Mouse (Mus musculus) lung, embryonic 15.5 days (tissue): Measurements from ENCODE around the gene Gpr182. TPM values are rescaled to one million over a fixed set of nuclear protein-coding genes. Genes with fewer than 3 reads are reported as not detected.
A peak's percentile ranks its signal among the peaks of the same experiment; 100 is the strongest.

Experiments used
- ATAC-seq: fragments of 200-750 bp; cut with Nextera tagmentation; 2 replicates; pipeline ENCODE4 v1.8.0; 2017; ENCODE audit warnings: moderate number of reproducible peaks, borderline replicate concordance; ENCODE audit not compliant: low FRiP score, low TSS enrichment; ENCODE audit errors: extremely low read depth
- H3K27ac ChIP-seq: fragments of 300-500 bp; sonication (generic); 2 replicates; pipeline ENCODE4 v1.5.1; 2015; ENCODE audit warnings: moderate library complexity, mild to moderate bottlenecking, inconsistent platforms
- H3K27me3 ChIP-seq: fragments of 300-500 bp; sonication (generic); 2 replicates; pipeline ENCODE4 v1.6.1; 2015; ENCODE audit warnings: inconsistent platforms
- H3K36me3 ChIP-seq: fragments of 300-500 bp; sonication (generic); 2 replicates; pipeline ENCODE4 v1.6.1; 2015; ENCODE audit warnings: inconsistent platforms
- H3K4me1 ChIP-seq: fragments of 300-500 bp; sonication (generic); 2 replicates; pipeline ENCODE4 v1.6.1; 2015; ENCODE audit warnings: inconsistent platforms
- H3K4me2 ChIP-seq: fragments of 300-500 bp; sonication (generic); 2 replicates; pipeline ENCODE4 v1.6.1; 2015; ENCODE audit warnings: inconsistent platforms, mild to moderate bottlenecking, moderate library complexity
- H3K4me3 ChIP-seq: fragments of 300-500 bp; sonication (generic); 2 replicates; pipeline ENCODE4 v1.5.1; 2015; ENCODE audit warnings: mild to moderate bottlenecking, inconsistent platforms
- H3K9ac ChIP-seq: fragments of 300-500 bp; sonication (generic); 2 replicates; pipeline ENCODE4 v1.6.1; 2015; ENCODE audit warnings: inconsistent platforms
- H3K9me3 ChIP-seq: fragments of 300-500 bp; sonication (generic); 2 replicates; pipeline ENCODE4 v1.6.1; 2016; ENCODE audit warnings: inconsistent platforms
- WGBS: fragments of 180-500 bp; shearing (Covaris S2); methylation state at CpG from one replicate; pipeline ENCODE4 v1.1.7; 2015; 5-methylcytosine and 5-hydroxymethylcytosine counted together
- polyA plus RNA-seq: library from polyadenylated mRNA; unstranded; fragments of >200 nt; fragmentation: Nextera tagmentation; extraction: Ambion mirVana; gene quantifications from 2 replicates; pipeline ENCODE4 v1.2.1, GENCODE M21; 2015

Gene Gpr182
- polyA plus RNA-seq, 1 experiment from 2014 or later: 11.8 TPM

DNA sequence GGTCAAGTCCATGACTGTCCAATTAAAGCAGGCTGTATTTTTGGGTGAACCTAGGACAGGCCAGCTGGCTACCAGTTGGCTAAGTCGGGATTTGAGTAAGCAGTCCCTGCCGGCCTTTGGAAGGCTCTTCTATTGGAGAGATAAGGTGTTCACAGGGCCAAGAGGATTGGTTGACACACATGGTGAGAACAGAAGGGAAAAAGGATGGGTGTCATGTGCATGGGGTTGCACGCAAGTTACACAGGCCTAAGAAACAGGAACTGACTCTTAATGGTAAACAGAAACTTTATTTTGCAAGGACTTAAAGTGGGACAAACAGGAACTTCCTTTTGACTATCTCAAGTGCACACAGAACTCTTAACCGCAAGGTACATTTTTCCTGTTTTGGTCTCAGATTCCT is 14.6 kb downstream of the Gpr182 start:
- Histone ChIP-seq H3K27me3 (no peaks in the 10 kb centered on the region), H3K36me3 (peaks cover 7% of the 10 kb centered on the region), H3K4me2 (no peak overlapping the region), H3K4me1 (peaks cover 14% of the 10 kb centered on the region), H3K4me3 (no peak overlapping the region), H3K9ac (no peak overlapping the region), H3K9me3 (no peaks in the 10 kb centered on the region), H3K27ac (no peak overlapping the region)
- no peak for ATAC-seq
- 49% methylated on average over 4 of the region's 4 CpGs for WGBS

DNA sequence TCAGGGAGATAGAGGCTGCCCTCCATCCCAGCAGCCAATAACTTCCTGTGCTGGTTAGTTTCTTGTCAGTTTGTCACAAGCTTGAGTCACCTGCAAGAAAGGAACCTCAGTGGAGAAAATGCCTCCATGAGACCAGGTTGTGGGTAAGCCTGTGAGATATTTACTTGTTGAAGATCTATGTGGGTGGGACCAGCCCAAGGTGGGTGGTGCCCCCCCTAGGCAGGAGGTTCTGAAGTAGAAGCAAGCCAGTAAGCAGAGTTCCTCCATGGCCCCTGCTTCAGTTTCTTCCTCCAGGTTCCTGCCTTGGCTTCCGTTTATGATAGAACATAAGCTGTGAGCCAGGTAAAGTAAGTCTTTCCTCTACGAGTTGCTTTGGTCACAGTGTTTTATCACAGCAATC is 15.3 kb downstream of the Gpr182 start:
- ATAC-seq: no peak
- H3K36me3 ChIP-seq: peaks cover under 1% of the 10 kb centered on the region; the same call in 1 of the 2 replicates
- no peak overlapping the region for H3K27ac ChIP-seq
- H3K4me3 ChIP-seq: no peak overlapping the region
- H3K4me1 ChIP-seq: peaks cover 14% of the 10 kb centered on the region
- no peaks in the 10 kb centered on the region for H3K27me3 ChIP-seq
- no peaks in the 10 kb centered on the region for H3K9me3 ChIP-seq
- no peak overlapping the region for H3K4me2 ChIP-seq
- no peak overlapping the region for H3K9ac ChIP-seq
- 66% methylated on average over 2 of the region's 2 CpGs for WGBS

- H3K36me3 ChIP-seq: no peaks in the 10 kb centered on the region
- H3K4me2 ChIP-seq: no peak overlapping the region
- no peak for ATAC-seq
- H3K9me3 ChIP-seq: no peaks in the 10 kb centered on the region
- H3K4me1 ChIP-seq: 0 out of 2 replicates have a peak, but pooled peaks cover 6% of the 10 kb centered on the region
- no peak overlapping the region for H3K9ac ChIP-seq
- no peak overlapping the region for H3K27ac ChIP-seq
- no peaks in the 10 kb centered on the region for H3K27me3 ChIP-seq
- H3K4me3 ChIP-seq: no peak overlapping the region
- 33% methylated on average over 5 of the region's 5 CpGs for WGBS
Measured at GRCm38 (mm10) chr10:127734434-127734833, 17.1 kb downstream of the Gpr182 start.

- Histone ChIP-seq H3K27ac (no peak overlapping the region), H3K4me3 (no peak overlapping the region), H3K9me3 (no peaks in the 10 kb centered on the region), H3K36me3 (no peaks in the 10 kb centered on the region), H3K4me2 (no peak overlapping the region), H3K9ac (no peak overlapping the region), H3K4me1 (no peaks in the 10 kb centered on the region), H3K27me3 (no peaks in the 10 kb centered on the region)
- ATAC-seq: no peak
- 22% methylated on average over 5 of the region's 5 CpGs for WGBS
Measured at GRCm38 (mm10) chr10:127731397-127731796, 20.1 kb downstream of the Gpr182 start.

GRCm38 (mm10) chr10:127730933-127731310 is 20.6 kb downstream of the Gpr182 start:
- Histone ChIP-seq H3K4me3 (no peak overlapping the region), H3K9me3 (no peaks in the 10 kb centered on the region), H3K9ac (no peak overlapping the region), H3K27ac (no peak overlapping the region), H3K4me2 (no peak overlapping the region), H3K27me3 (no peaks in the 10 kb centered on the region), H3K4me1 (no peaks in the 10 kb centered on the region), H3K36me3 (no peaks in the 10 kb centered on the region)
- no peak for ATAC-seq
- 40% methylated on average over 9 of the region's 9 CpGs for WGBS

DNA sequence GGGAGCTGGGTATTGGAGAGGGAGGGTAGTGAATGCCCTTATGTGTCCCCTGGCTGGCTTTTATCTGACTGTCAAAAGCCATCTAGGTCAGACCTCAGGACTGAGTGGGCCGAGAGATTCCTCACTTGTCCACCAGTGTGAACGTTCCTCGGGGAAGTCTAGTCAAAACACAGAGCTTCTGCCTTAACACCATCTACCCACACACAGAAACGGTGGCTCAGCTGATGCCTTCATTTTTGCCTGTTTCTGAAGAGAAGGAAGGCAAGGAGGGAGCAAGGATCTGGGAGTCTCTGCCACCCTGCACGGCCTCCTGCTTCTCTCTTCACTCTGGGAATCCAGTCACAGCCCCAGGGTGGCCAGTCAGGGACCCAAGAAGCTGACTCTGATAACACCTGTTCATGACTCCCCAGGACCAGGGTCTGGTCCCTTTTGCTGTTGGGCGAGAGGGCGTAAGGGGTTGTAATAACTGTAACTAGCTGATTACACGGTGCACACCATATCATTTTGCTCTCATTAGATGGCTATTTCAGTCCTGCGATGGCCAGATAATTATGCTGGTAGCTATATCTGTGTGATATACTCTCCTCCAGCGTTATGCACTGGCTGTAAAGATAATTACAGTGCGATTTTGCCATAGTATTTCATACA is 21.1 kb downstream of the Gpr182 start:
- H3K4me2 ChIP-seq: no peak overlapping the region
- H3K36me3 ChIP-seq: no peaks in the 10 kb centered on the region
- H3K27me3 ChIP-seq: no peaks in the 10 kb centered on the region
- 69% methylated on average over 11 of the region's 11 CpGs for WGBS
- ATAC-seq: no peak
- H3K27ac ChIP-seq: no peak overlapping the region
- H3K9ac ChIP-seq: no peak overlapping the region
- H3K4me3 ChIP-seq: no peak overlapping the region
- no peaks in the 10 kb centered on the region for H3K9me3 ChIP-seq
- H3K4me1 ChIP-seq: no peaks in the 10 kb centered on the region

DNA sequence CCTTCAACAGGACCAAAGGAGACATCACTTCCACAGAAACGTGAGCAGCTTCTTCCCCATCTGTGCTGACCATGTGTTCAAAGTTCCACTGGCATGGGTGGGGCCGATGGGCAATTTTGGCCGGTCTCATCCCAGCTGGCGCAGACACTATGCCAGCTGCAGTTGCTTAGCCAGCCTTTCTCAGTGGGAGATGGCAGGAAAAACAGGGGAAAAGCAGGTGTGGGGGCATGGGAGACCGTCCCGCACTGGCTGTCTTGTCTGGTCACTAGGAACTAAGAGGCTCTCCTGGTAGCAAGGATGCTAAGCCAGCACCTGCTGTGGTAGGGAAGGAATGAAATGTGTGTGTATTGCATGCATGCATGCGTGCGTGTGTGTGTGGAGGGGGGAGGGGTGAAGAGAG is 23.1 kb downstream of the Gpr182 start:
- Histone ChIP-seq H3K4me3 (no peak overlapping the region), H3K9me3 (no peaks in the 10 kb centered on the region), H3K4me2 (no peak overlapping the region), H3K27ac (no peak overlapping the region), H3K36me3 (no peaks in the 10 kb centered on the region), H3K27me3 (no peaks in the 10 kb centered on the region), H3K4me1 (no peaks in the 10 kb centered on the region), H3K9ac (no peak overlapping the region)
- no peak for ATAC-seq
- WGBS: 68% methylated on average over 8 of the region's 8 CpGs

GRCm38 (mm10) chr10:127725136-127725535 is 26.4 kb downstream of the Gpr182 start:
- H3K4me2 ChIP-seq: no peak overlapping the region
- H3K4me3 ChIP-seq: no peak overlapping the region
- H3K27me3 ChIP-seq: peaks cover 12% of the 10 kb centered on the region; the same call in 1 of the 2 replicates
- 0 out of 2 replicates have a peak, but pooled peaks cover 7% of the 10 kb centered on the region for H3K4me1 ChIP-seq
- no peaks in the 10 kb centered on the region for H3K36me3 ChIP-seq
- no peaks in the 10 kb centered on the region for H3K9me3 ChIP-seq
- no peak overlapping the region for H3K27ac ChIP-seq
- ATAC-seq: no peak
- WGBS: 63% methylated on average over 4 of the region's 4 CpGs
- no peak overlapping the region for H3K9ac ChIP-seq

GRCm38 (mm10) chr10:127724178-127724577 is 27.4 kb downstream of the Gpr182 start, which contains the start of gene Tac2:
Gene Tac2 (plus strand): TSS chr10:127724478.
- Histone ChIP-seq H3K9me3 (no peaks in the 10 kb centered on the region), H3K9ac (no peak within 1 kb of the TSS), H3K4me2 (no peak within 1 kb of the TSS), H3K27ac (no peak within 1 kb of the TSS), H3K4me1 (0 out of 2 replicates have a peak, but pooled peaks cover 7% of the 10 kb centered on the region), H3K36me3 (no peaks in the 10 kb centered on the region), H3K27me3 (peaks cover 18% of the 10 kb centered on the region; the same call in 1 of the 2 replicates), H3K4me3 (no peak within 1 kb of the TSS)
- ATAC-seq: no peak
- WGBS: 77% methylated on average over 3 of the region's 3 CpGs

DNA sequence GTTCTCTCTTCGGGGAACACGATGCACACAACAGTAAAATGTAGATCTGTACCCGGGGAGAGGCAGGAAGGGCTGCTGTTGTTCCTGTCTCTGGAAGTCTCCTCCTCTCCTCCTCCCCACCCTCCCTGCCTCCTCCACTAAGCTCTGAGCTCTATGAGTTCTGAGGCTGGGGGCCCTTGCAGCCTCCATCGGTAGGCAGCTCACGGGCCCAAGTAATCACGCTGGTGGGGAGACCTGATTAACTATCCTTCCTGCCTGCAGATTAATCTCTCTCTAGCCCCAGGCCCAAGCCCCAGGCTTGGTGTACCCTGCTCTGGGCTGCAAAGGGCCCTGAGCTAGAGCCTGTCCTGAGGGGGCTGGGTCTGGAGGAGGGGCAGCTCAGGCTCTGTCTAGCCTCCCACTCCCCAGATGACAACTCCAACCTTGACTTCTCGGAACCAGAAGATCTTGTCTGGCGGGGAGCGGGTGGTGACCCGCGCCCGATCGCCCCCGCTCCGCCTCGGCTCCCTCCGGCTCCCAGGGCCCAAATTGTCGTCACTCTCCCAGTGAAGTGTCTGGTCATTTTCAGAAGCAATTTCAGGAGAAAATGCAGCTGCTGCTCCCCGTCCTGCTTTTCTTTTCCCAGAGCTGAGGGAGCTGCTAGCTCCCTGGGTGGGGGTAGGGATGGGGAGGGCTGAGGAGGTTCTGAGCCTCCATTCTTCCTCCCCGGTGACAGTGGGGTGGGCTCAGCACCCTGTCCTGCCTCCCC is 29.7 kb downstream of the Gpr182 start:
- Histone ChIP-seq H3K4me1 (0 out of 2 replicates have a peak, but pooled peaks cover 7% of the 10 kb centered on the region), H3K4me3 (peak overlapping the region; percentile 14), H3K9me3 (no peaks in the 10 kb centered on the region), H3K36me3 (no peaks in the 10 kb centered on the region), H3K4me2 (peak overlapping the region; percentile 48), H3K27ac (peak overlapping the region; percentile 42; the same call in 1 of the 2 replicates), H3K9ac (no peak overlapping the region; the same call in 1 of the 2 replicates), H3K27me3 (peaks cover 18% of the 10 kb centered on the region; the same call in 1 of the 2 replicates)
- WGBS: 11% methylated on average over 20 of the region's 20 CpGs
- peak; percentile 55; the same call in 1 of the 2 replicates for ATAC-seq

DNA sequence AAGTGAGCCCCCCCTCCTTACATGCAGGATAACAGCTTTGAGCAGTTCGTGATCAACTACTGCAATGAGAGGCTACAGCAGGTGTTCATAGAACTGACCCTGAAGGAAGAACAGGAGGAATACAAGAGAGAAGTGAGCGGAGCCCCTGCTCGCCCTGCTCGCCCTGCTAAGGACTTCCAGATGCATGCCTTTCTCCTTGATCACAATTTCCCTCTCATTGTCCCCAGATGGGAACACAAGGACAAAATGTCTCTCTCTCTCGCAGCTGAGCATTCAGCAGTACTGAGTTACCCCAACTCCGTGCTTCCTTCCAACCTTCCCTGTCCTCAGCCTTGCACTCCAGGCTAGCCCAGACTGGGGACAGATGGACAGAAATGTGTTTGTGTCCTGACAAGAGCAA is 38.8 kb downstream of the Gpr182 start:
- H3K4me2 ChIP-seq: no peak overlapping the region
- no peaks in the 10 kb centered on the region for H3K36me3 ChIP-seq
- H3K4me1 ChIP-seq: 0 out of 2 replicates have a peak, but pooled peaks cover 2% of the 10 kb centered on the region
- H3K4me3 ChIP-seq: no peak overlapping the region
- H3K9ac ChIP-seq: no peak overlapping the region
- WGBS: 69% methylated on average over 6 of the region's 6 CpGs
- H3K27me3 ChIP-seq: no peaks in the 10 kb centered on the region
- no peak overlapping the region for H3K27ac ChIP-seq
- no peaks in the 10 kb centered on the region for H3K9me3 ChIP-seq
- no peak for ATAC-seq

DNA sequence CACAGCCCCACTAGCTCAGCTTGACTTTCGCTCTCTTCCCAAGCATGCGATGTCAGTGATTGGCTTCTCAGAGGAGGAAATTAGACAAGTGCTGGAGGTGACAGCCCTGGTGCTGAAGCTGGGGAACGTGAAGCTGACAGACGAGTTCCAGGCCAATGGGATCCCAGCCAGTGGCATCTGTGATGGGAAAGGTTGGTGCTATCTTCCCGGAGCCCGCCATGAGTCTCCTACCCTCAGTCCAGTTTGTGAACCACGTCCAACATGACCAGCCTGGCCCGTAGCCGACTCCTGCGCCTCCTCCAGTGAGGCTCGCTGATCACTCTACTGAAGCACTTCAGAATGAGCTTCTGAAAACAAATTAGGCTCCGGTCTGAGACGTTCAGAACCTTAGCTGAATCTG is 41.2 kb downstream of the Gpr182 start:
- Histone ChIP-seq H3K9ac (no peak overlapping the region), H3K9me3 (no peaks in the 10 kb centered on the region), H3K4me1 (peaks cover 7% of the 10 kb centered on the region; the same call in 1 of the 2 replicates), H3K4me2 (no peak overlapping the region), H3K36me3 (no peaks in the 10 kb centered on the region), H3K4me3 (no peak overlapping the region), H3K27me3 (no peaks in the 10 kb centered on the region), H3K27ac (no peak overlapping the region)
- no peak for ATAC-seq
- WGBS: 58% methylated on average over 13 of the region's 13 CpGs
